ENCODE assay signal across 21 mouse cellular contexts in genomic region chr3:136507070-136507469, GRCm38 (mm10).
DNase-seq lines count a peak whose midpoint lies in the region; ATAC-seq lines count a peak whose summit lies in the region.
"Had no signal": no experiment of that assay in that cellular context is flagged by ENCODE, and none has a peak within 500 bp of the region (broad histone marks: within the 10 kb centered on the region; RNA-seq: fewer than 3 reads in every experiment).

No protein-coding gene starts in this region.

- no peak overlapping the region for H3K4me3 ChIP-seq in forebrain, embryonic 13.5 days
- H3K4me3 ChIP-seq in forebrain, embryonic 14.5 days (ENCODE audit: low read depth, low read length), result no peak overlapping the region
- no peak overlapping the region for H3K4me3 ChIP-seq in hindbrain, embryonic 14.5 days (replicated peaks; ENCODE audit: low read length)
- H3K4me3 ChIP-seq in hindbrain, embryonic 13.5 days, result no peak overlapping the region
- H3K4me3 ChIP-seq: embryonic facial prominence, embryonic 12.5 days; forebrain, embryonic 12.5 days; heart, embryonic 13.5 days; hindbrain, embryonic 12.5 days had no signal

- no peaks in the 10 kb centered on the region for H3K36me3 ChIP-seq in forebrain, embryonic 13.5 days (ENCODE audit: poor library complexity, severe bottlenecking)
- no peaks in the 10 kb centered on the region for H3K36me3 ChIP-seq in forebrain, embryonic 14.5 days (ENCODE audit: control insufficient read depth, insufficient read depth, low read length)
- no peaks in the 10 kb centered on the region for H3K36me3 ChIP-seq in hindbrain, embryonic 14.5 days (replicated peaks; ENCODE audit: control insufficient read depth, insufficient read depth)
- no peaks in the 10 kb centered on the region for H3K36me3 ChIP-seq in hindbrain, embryonic 13.5 days
- H3K36me3 ChIP-seq: embryonic facial prominence, embryonic 12.5 days; forebrain, embryonic 12.5 days; G1E; heart, embryonic 13.5 days; hindbrain, embryonic 12.5 days had no signal

- H3K4me1 ChIP-seq in forebrain, embryonic 13.5 days, result peaks cover 2% of the 10 kb centered on the region; the same call in 1 of the 2 replicates
- H3K4me1 ChIP-seq in forebrain, embryonic 14.5 days (ENCODE audit: control insufficient read depth, insufficient read depth, low read length), result no peaks in the 10 kb centered on the region
- no peaks in the 10 kb centered on the region for H3K4me1 ChIP-seq in hindbrain, embryonic 14.5 days (replicated peaks; ENCODE audit: control insufficient read depth, insufficient read depth, low read length)
- H3K4me1 ChIP-seq in hindbrain, embryonic 13.5 days (replicated peaks), result no peaks in the 10 kb centered on the region
- H3K4me1 ChIP-seq: embryonic facial prominence, embryonic 12.5 days; forebrain, embryonic 12.5 days; heart, embryonic 13.5 days; hindbrain, embryonic 12.5 days had no signal

- H3K27me3 ChIP-seq in forebrain, embryonic 13.5 days, result no peaks in the 10 kb centered on the region
- no peaks in the 10 kb centered on the region for H3K27me3 ChIP-seq in forebrain, embryonic 14.5 days (replicated peaks; ENCODE audit: control insufficient read depth, insufficient read depth, low read length)
- no peaks in the 10 kb centered on the region for H3K27me3 ChIP-seq in hindbrain, embryonic 14.5 days (ENCODE audit: control insufficient read depth, insufficient read depth, low read length)
- H3K27me3 ChIP-seq in hindbrain, embryonic 13.5 days, result no peaks in the 10 kb centered on the region
- H3K27me3 ChIP-seq: embryonic facial prominence, embryonic 12.5 days; forebrain, embryonic 12.5 days; heart, embryonic 13.5 days; hindbrain, embryonic 12.5 days had no signal

- ATAC-seq in forebrain, embryonic 13.5 days, result peak; percentile 33; the same call in 1 of the 2 replicates
- ATAC-seq in forebrain, embryonic 14.5 days, result no peak
- ATAC-seq in hindbrain, embryonic 14.5 days (ENCODE audit: low FRiP score), result 0 out of 2 replicates have a peak, but pooled peaks have one; percentile 46
- ATAC-seq in hindbrain, embryonic 13.5 days (ENCODE audit: low FRiP score), result no peak
- ATAC-seq: intestine, embryonic 16.5 days had no signal

- H3K27ac ChIP-seq in forebrain, embryonic 13.5 days, result no peak overlapping the region
- H3K27ac ChIP-seq in forebrain, embryonic 14.5 days (ENCODE audit: low read depth, low read length), result no peak overlapping the region
- no peak overlapping the region for H3K27ac ChIP-seq in hindbrain, embryonic 14.5 days
- no peak overlapping the region for H3K27ac ChIP-seq in hindbrain, embryonic 13.5 days
- H3K27ac ChIP-seq: embryonic facial prominence, embryonic 12.5 days; forebrain, embryonic 12.5 days; heart, embryonic 13.5 days; hindbrain, embryonic 12.5 days had no signal

- no peak overlapping the region for H3K4me2 ChIP-seq in forebrain, embryonic 13.5 days
- H3K4me2 ChIP-seq in forebrain, embryonic 14.5 days (ENCODE audit: low read length), result no peak overlapping the region
- no peak overlapping the region for H3K4me2 ChIP-seq in hindbrain, embryonic 14.5 days (replicated peaks)
- no peak overlapping the region for H3K4me2 ChIP-seq in hindbrain, embryonic 13.5 days
- H3K4me2 ChIP-seq: embryonic facial prominence, embryonic 12.5 days; forebrain, embryonic 12.5 days; heart, embryonic 13.5 days; hindbrain, embryonic 12.5 days had no signal

- WGBS in forebrain, embryonic 13.5 days, result 77% methylated on average over 7 of the region's 7 CpGs
- 82% methylated on average over 7 of the region's 7 CpGs for WGBS in forebrain, embryonic 14.5 days
- 66% methylated on average over 7 of the region's 7 CpGs for WGBS in hindbrain, embryonic 14.5 days
- 59% methylated on average over 7 of the region's 7 CpGs for WGBS in hindbrain, embryonic 13.5 days

- H3K9ac ChIP-seq in forebrain, embryonic 13.5 days, result no peak overlapping the region
- H3K9ac ChIP-seq in forebrain, embryonic 14.5 days (ENCODE audit: low read length), result no peak overlapping the region
- H3K9ac ChIP-seq in hindbrain, embryonic 14.5 days, result no peak overlapping the region
- H3K9ac ChIP-seq in hindbrain, embryonic 13.5 days, result no peak overlapping the region
- H3K9ac ChIP-seq: embryonic facial prominence, embryonic 12.5 days; forebrain, embryonic 12.5 days; heart, embryonic 13.5 days; hindbrain, embryonic 12.5 days had no signal

- no peak for DNase-seq in forebrain, embryonic 14.5 days (ENCODE audit: low spot score)
- DNase-seq in hindbrain, embryonic 14.5 days (ENCODE audit: low spot score), result no peak
- peak; percentile 0 for DNase-seq in retina, postnatal 1 day
- DNase-seq in retina, embryonic 14.5 days (ENCODE audit: low spot score), result no peak
- peak; percentile 16 for DNase-seq in brain, adult 2 months (ENCODE audit: low read depth, low spot score)
- no peak for DNase-seq in thymus, postnatal 14 days
- DNase-seq: adrenal gland, adult 8-10 months; adrenal gland, postnatal 36 days; cerebellum, adult 2 months; cerebellum, postnatal 25 days; gastrocnemius, postnatal 14 days; heart, postnatal 36 days; kidney, adult 2 months had no signal

- H3K9me3 ChIP-seq in forebrain, embryonic 13.5 days (replicated peaks), result no peaks in the 10 kb centered on the region
- H3K9me3 ChIP-seq in forebrain, embryonic 14.5 days (replicated peaks; ENCODE audit: control insufficient read depth, low read length), result no peaks in the 10 kb centered on the region
- H3K9me3 ChIP-seq in hindbrain, embryonic 14.5 days (ENCODE audit: control insufficient read depth, low read length), result no peaks in the 10 kb centered on the region
- no peaks in the 10 kb centered on the region for H3K9me3 ChIP-seq in hindbrain, embryonic 13.5 days
- H3K9me3 ChIP-seq: embryonic facial prominence, embryonic 12.5 days; forebrain, embryonic 12.5 days; G1E; heart, embryonic 13.5 days; hindbrain, embryonic 12.5 days had no signal

Comparison
In these comparisons a context has a peak if more than half of its experiments do, and no peak if none do; other contexts are left out.
1. ATAC-seq: peak in forebrain, embryonic 13.5 days (single experiment) and hindbrain, embryonic 14.5 days (single experiment); none in forebrain, embryonic 14.5 days (single experiment) and hindbrain, embryonic 13.5 days (single experiment).
2. DNase-seq: peak in retina, postnatal 1 day (single experiment) and brain, adult 2 months (single experiment); none in forebrain, embryonic 14.5 days (single experiment), hindbrain, embryonic 14.5 days (single experiment), retina, embryonic 14.5 days (single experiment) and thymus, postnatal 14 days (single experiment).